Mouse (Mus musculus): Measurements from ENCODE around the gene Scmh1. TPM values are rescaled to one million over a fixed set of nuclear protein-coding genes. Genes with fewer than 3 reads are reported as not detected.
A peak's percentile ranks its signal among the peaks of the same experiment; 100 is the strongest.
"Not testable (repeated sequence)": the region's sequence is repeated elsewhere in the genome, so short reads cannot be mapped to it uniquely, and the experiment has no call there.

Gene Scmh1
- polyA plus RNA-seq, 1 experiment from 2014 or later, result 40.0 TPM

DNA sequence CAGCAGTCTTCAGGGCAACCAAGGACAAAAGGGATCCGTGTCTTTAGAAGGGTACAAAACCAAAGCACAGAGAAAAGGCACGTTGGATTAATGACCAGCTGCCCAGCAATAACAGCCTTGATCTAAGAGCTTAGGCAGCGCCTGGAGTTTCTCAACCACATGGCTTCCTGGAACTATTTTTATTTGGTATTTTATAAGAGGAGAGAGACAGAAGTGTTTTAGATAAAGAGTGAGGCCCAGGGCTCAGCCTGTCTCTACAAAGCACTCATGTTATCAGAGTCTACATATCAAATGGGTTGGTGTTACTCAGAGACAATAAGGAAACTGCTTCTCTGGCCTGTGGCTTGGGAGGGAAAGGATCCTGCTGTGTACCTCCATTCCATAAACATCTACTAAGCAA lies 12.3 kb upstream of the Scmh1 start:
- Histone ChIP-seq H3K4me1 (ENCODE audit: control insufficient read depth, insufficient read depth, low read length) (0 out of 2 replicates have a peak, but pooled peaks cover 4% of the 10 kb centered on the region), H3K36me3 (ENCODE audit: control insufficient read depth, insufficient read depth, low read length) (no peaks in the 10 kb centered on the region), H3K4me2 (ENCODE audit: low read depth, low read length) (no peak overlapping the region), H3K9me3 (replicated peaks; ENCODE audit: control insufficient read depth, low read length) (no peaks in the 10 kb centered on the region), H3K27me3 (ENCODE audit: control insufficient read depth, insufficient read depth, low read length) (no peaks in the 10 kb centered on the region), H3K4me3 (replicated peaks; ENCODE audit: low read length) (no peak overlapping the region), H3K9ac (ENCODE audit: low read length) (no peak overlapping the region), H3K27ac (ENCODE audit: low read length) (no peak overlapping the region)
- WGBS, result 27% methylated on average over 3 of the region's 3 CpGs
- no peak for ATAC-seq (ENCODE audit: insufficient read depth, low FRiP score)

DNA sequence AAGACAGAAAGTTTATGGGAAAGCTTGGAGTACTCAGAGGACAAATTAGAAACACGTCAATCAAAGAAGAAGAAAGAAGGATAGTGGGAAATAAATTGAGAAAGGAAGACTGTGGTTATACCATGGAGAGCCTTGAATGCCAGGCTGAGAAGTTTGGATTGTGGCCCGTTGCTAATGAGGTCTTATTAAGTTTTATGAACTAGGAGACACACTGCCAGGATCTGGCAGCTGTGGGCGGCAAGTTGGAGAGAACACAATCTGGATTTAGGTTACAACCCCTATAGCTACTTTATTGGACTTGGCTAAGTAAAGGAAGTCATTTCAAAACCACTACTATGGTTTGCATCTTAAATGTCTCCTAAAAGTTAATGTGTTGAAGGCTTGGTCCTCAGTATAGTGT lies 4.8 kb upstream of the Scmh1 start:
- Histone ChIP-seq H3K27me3 (ENCODE audit: control insufficient read depth, insufficient read depth, low read length) (no peaks in the 10 kb centered on the region), H3K4me2 (ENCODE audit: low read depth, low read length) (no peak overlapping the region), H3K4me1 (ENCODE audit: control insufficient read depth, insufficient read depth, low read length) (0 out of 2 replicates have a peak, but pooled peaks cover 3% of the 10 kb centered on the region), H3K4me3 (replicated peaks; ENCODE audit: low read length) (no peak overlapping the region), H3K9me3 (replicated peaks; ENCODE audit: control insufficient read depth, low read length) (no peaks in the 10 kb centered on the region), H3K36me3 (ENCODE audit: control insufficient read depth, insufficient read depth, low read length) (no peaks in the 10 kb centered on the region), H3K27ac (ENCODE audit: low read length) (no peak overlapping the region), H3K9ac (ENCODE audit: low read length) (no peak overlapping the region)
- 75% methylated on average over 3 of the region's 3 CpGs for WGBS
- ATAC-seq (ENCODE audit: insufficient read depth, low FRiP score), result no peak

DNA sequence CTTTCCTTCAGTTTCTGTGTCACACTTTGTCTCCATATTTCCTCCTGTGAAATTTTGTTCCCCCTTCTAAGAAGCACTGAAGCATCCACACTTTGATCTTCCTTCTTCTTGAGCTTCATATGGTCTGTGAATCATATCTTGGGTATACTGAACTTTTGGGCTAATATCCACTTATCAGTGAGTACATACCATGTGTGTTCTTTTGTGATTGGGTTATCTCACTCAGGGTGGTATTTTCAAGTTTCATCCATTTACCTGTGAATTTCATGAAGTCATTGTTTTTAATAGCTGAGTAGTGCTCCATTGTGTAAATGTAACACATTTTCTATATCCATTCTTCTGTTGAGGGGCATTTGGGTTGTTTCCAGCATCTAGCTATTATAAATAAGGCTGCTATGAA lies 3.0 kb upstream of the Scmh1 start:
- not testable (repeated sequence) for H3K9me3 ChIP-seq (replicated peaks; ENCODE audit: control insufficient read depth, low read length); H3K9ac ChIP-seq (ENCODE audit: low read length); ATAC-seq (ENCODE audit: insufficient read depth, low FRiP score); H3K4me2 ChIP-seq (ENCODE audit: low read depth, low read length); H3K36me3 ChIP-seq (ENCODE audit: control insufficient read depth, insufficient read depth, low read length); H3K27me3 ChIP-seq (ENCODE audit: control insufficient read depth, insufficient read depth, low read length); H3K4me1 ChIP-seq (ENCODE audit: control insufficient read depth, insufficient read depth, low read length); H3K4me3 ChIP-seq (replicated peaks; ENCODE audit: low read length); H3K27ac ChIP-seq (ENCODE audit: low read length)

DNA sequence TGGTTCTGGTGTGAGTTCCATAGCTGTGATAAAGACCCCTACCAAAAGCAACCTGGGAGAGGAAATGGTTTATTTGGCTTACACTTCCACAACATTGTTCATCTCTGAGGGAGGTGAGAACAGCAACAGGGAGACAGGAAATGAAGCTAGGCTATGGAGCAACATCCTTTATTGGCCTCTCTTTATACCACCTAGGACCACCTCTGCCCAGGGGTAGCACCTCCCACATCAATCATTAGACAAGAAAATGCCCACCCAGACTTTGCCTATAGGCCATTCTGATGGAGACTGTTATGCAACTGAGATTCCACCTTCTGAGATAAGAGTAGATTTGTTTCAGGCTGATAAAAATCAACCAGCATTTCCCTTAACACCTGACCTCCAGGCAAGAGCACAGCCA lies 834 bp upstream of the Scmh1 start:
- Histone ChIP-seq H3K9me3 (replicated peaks; ENCODE audit: control insufficient read depth, low read length) (no peaks in the 10 kb centered on the region), H3K36me3 (ENCODE audit: control insufficient read depth, insufficient read depth, low read length) (no peaks in the 10 kb centered on the region), H3K4me2 (ENCODE audit: low read depth, low read length) (no peak overlapping the region), H3K9ac (ENCODE audit: low read length) (peak overlapping the region; percentile 100; the same call in 1 of the 2 replicates), H3K27ac (ENCODE audit: low read length) (0 out of 2 replicates have a peak overlapping the region, but pooled peaks have one; percentile 23), H3K4me1 (ENCODE audit: control insufficient read depth, insufficient read depth, low read length) (peaks cover 11% of the 10 kb centered on the region; the same call in 1 of the 2 replicates), H3K4me3 (replicated peaks; ENCODE audit: low read length) (0 out of 2 replicates have a peak overlapping the region, but pooled peaks have one; percentile 98), H3K27me3 (ENCODE audit: control insufficient read depth, insufficient read depth, low read length) (no peaks in the 10 kb centered on the region)
- ATAC-seq (ENCODE audit: insufficient read depth, low FRiP score), result no peak

DNA sequence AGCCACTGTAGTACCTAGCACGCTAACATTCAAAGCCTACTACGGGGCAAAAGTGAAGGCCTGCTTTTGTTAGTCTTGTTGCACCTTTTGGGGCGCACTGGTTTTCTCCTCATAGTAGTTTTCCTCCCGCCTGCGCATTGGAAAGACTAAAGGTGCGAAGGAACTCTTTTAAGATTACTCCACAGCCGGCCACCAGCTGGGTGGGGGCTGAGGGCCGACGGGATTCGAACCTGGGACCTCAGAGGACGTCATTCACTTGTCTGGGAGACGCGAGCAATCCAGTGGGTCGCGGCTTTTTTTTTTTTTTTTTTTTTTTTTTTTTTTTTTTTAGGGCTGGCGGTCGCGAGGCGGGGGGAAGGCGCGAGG lies 320 bp upstream of the Scmh1 start:
- Histone ChIP-seq H3K36me3 (ENCODE audit: control insufficient read depth, insufficient read depth, low read length) (no peaks in the 10 kb centered on the region), H3K4me3 (replicated peaks; ENCODE audit: low read length) (peak overlapping the region; percentile 98), H3K27me3 (ENCODE audit: control insufficient read depth, insufficient read depth, low read length) (no peaks in the 10 kb centered on the region), H3K27ac (ENCODE audit: low read length) (0 out of 2 replicates have a peak overlapping the region, but pooled peaks have one; percentile 23), H3K9me3 (replicated peaks; ENCODE audit: control insufficient read depth, low read length) (no peaks in the 10 kb centered on the region), H3K9ac (ENCODE audit: low read length) (peak overlapping the region; percentile 100), H3K4me2 (ENCODE audit: low read depth, low read length) (peak overlapping the region; percentile 55), H3K4me1 (ENCODE audit: control insufficient read depth, insufficient read depth, low read length) (peaks cover 11% of the 10 kb centered on the region; the same call in 1 of the 2 replicates)
- 11% methylated on average over 18 of the region's 21 CpGs for WGBS
- no peak for ATAC-seq (ENCODE audit: insufficient read depth, low FRiP score)

DNA sequence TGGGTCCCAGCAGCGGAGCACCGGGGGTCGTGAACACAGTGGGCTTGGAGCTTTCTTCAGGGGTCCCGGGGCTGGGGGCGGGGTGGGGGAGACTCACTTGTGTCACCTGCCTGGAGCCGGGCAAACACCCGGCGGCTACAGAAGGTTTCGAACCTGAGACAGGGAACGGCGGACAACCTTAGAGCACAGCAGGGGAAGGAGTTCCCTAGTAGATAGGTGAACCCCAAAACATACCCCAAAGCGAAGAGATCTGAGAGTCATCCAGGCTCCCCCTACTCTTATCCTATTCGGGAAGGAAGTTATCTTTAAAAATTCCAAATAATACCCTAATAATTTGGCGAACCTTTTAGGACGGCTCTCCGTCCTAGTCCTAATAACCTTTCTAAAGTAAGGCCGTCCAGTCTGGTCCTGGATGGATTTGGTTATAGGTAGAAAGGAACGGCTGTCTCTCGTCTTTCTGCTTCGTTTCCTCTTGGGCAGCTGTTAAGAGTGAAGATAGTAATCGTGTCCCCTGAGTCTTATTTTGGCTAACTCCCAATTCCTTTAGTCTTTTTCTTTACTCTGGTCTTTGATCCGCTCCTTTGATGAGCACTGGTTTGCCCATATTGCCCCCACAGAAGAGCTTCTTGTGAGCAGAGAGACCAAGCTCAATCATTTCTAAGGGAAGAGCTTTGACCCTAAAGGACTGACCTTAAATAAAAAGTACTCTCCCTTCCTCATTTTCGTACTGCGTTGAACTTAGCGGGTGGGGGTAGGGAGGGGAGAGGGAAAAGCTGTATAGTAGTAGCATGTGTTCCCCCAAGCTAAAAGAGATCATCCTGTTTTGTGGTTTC lies 941 bp downstream of the Scmh1 start:
- Histone ChIP-seq H3K27me3 (ENCODE audit: control insufficient read depth, insufficient read depth, low read length) (no peaks in the 10 kb centered on the region), H3K4me2 (ENCODE audit: low read depth, low read length) (peak overlapping the region; percentile 55), H3K27ac (ENCODE audit: low read length) (peak overlapping the region; percentile 94), H3K36me3 (ENCODE audit: control insufficient read depth, insufficient read depth, low read length) (no peaks in the 10 kb centered on the region), H3K9ac (ENCODE audit: low read length) (peak overlapping the region; percentile 100), H3K4me3 (replicated peaks; ENCODE audit: low read length) (peak overlapping the region; percentile 98), H3K9me3 (replicated peaks; ENCODE audit: control insufficient read depth, low read length) (no peaks in the 10 kb centered on the region), H3K4me1 (ENCODE audit: control insufficient read depth, insufficient read depth, low read length) (peaks cover 11% of the 10 kb centered on the region; the same call in 1 of the 2 replicates)
- 2% methylated on average over 25 of the region's 25 CpGs for WGBS
- no peak for ATAC-seq (ENCODE audit: insufficient read depth, low FRiP score)

DNA sequence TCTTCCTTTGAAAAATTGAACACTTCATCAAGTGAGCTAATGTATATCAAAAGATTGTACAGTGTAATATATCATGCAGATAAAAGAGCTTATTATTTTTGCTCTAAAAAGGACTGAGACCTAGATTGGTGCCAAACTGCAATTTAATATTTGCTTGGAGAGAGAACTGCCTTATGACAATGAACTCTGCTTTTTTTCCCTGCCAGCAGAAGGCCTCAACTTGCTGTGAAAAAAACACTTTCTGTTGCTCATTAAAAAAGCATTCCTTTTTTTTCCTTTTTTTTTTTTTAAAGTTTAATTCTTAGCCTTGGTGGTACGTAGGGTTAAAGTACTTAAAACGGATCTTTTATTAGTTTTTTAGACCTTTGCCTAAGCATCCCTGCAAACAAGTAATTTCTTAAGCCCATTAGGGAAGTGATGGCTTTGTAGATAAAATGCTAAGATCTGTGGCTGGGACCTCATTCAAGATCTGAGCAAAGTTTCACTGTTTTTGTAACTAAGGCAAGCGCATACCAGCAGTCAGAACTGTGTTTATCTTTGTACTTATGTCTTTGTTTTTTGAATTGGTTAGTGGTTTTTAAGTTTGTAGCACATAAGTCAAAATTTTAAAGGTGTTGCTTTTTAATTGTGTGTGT lies 1.7 kb downstream of the Scmh1 start:
- Histone ChIP-seq H3K9ac (ENCODE audit: low read length) (no peak overlapping the region; the same call in 1 of the 2 replicates), H3K4me1 (ENCODE audit: control insufficient read depth, insufficient read depth, low read length) (peaks cover 11% of the 10 kb centered on the region; the same call in 1 of the 2 replicates), H3K9me3 (replicated peaks; ENCODE audit: control insufficient read depth, low read length) (no peaks in the 10 kb centered on the region), H3K27ac (ENCODE audit: low read length) (peak overlapping the region; percentile 94; the same call in 1 of the 2 replicates), H3K36me3 (ENCODE audit: control insufficient read depth, insufficient read depth, low read length) (no peaks in the 10 kb centered on the region), H3K4me2 (ENCODE audit: low read depth, low read length) (peak overlapping the region; percentile 55), H3K27me3 (ENCODE audit: control insufficient read depth, insufficient read depth, low read length) (no peaks in the 10 kb centered on the region), H3K4me3 (replicated peaks; ENCODE audit: low read length) (peak overlapping the region; percentile 98)
- 27% methylated on average over 3 of the region's 3 CpGs for WGBS
- ATAC-seq (ENCODE audit: insufficient read depth, low FRiP score), result no peak

DNA sequence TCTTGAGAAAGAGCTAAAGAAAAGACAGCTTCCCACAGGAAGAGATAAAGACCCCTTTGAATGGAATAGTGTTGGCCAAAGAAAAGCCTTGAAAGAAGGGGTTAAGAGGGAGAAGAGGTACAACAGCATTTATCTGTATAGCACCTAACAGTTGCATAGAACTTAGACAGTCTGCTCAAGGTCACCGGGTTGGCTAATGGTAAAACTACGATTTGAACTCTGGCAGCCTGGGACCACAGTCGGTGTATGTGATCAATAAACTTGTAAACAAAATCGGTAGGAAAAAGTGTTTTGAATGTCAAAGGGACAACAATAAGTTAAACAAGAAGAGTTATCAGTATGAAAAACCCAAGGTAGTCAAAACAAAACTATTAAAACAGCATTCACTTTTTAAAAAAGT lies 13.0 kb downstream of the Scmh1 start:
- no peak overlapping the region for H3K27ac ChIP-seq (ENCODE audit: low read length)
- H3K9ac ChIP-seq (ENCODE audit: low read length), result no peak overlapping the region
- no peak overlapping the region for H3K4me2 ChIP-seq (ENCODE audit: low read depth, low read length)
- no peaks in the 10 kb centered on the region for H3K9me3 ChIP-seq (replicated peaks; ENCODE audit: control insufficient read depth, low read length)
- H3K36me3 ChIP-seq (ENCODE audit: control insufficient read depth, insufficient read depth, low read length), result no peaks in the 10 kb centered on the region; the same call in 1 of the 2 replicates
- 73% methylated on average over 4 of the region's 4 CpGs for WGBS
- no peaks in the 10 kb centered on the region for H3K27me3 ChIP-seq (ENCODE audit: control insufficient read depth, insufficient read depth, low read length)
- H3K4me3 ChIP-seq (replicated peaks; ENCODE audit: low read length), result no peak overlapping the region
- ATAC-seq (ENCODE audit: insufficient read depth, low FRiP score), result no peak
- H3K4me1 ChIP-seq (ENCODE audit: control insufficient read depth, insufficient read depth, low read length), result peaks cover 7% of the 10 kb centered on the region; the same call in 1 of the 2 replicates

DNA sequence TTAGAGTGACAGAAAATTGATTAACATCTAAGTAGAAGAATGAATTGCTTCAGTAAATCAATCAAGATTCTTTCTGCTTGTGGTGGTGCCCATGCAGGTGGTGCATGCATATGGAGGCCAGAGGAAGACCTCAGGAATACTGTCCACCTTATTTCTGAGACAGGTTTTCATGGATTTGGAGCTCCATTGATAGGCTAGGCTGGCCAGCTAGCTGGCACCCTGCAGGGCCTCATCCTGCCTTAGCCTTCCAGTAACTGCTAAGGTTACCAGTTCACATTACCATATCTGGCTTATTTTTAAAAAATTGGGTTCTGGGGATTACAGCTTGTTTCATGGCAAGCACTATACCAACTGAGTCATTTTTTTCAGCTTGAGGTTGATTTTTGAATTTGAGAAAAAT lies 15.1 kb downstream of the Scmh1 start:
- no peak for ATAC-seq (ENCODE audit: insufficient read depth, low FRiP score)
- Histone ChIP-seq H3K4me3 (replicated peaks; ENCODE audit: low read length) (no peak overlapping the region), H3K9me3 (replicated peaks; ENCODE audit: control insufficient read depth, low read length) (no peaks in the 10 kb centered on the region), H3K36me3 (ENCODE audit: control insufficient read depth, insufficient read depth, low read length) (no peaks in the 10 kb centered on the region), H3K27ac (ENCODE audit: low read length) (no peak overlapping the region), H3K27me3 (ENCODE audit: control insufficient read depth, insufficient read depth, low read length) (no peaks in the 10 kb centered on the region), H3K9ac (ENCODE audit: low read length) (no peak overlapping the region), H3K4me1 (ENCODE audit: control insufficient read depth, insufficient read depth, low read length) (peaks cover 7% of the 10 kb centered on the region; the same call in 1 of the 2 replicates), H3K4me2 (ENCODE audit: low read depth, low read length) (no peak overlapping the region)

All from stomach, embryonic 16.5 days (tissue).